In genomic region chr1:60656976-60657375, GRCm38 (mm10) we compare ENCODE assay signal across 15 mouse cellular contexts. TPM values are rescaled to one million over a fixed set of nuclear protein-coding genes. Genes with fewer than 3 reads are reported as not detected.
DNase-seq lines count a peak whose midpoint lies in the region; ATAC-seq lines count a peak whose summit lies in the region.
"Had no signal": no experiment of that assay in that cellular context is flagged by ENCODE, and none has a peak within 500 bp of the region (broad histone marks: within the 10 kb centered on the region; RNA-seq: fewer than 3 reads in every experiment).

No protein-coding gene starts in this region.

- H3K27me3 ChIP-seq in intestine, embryonic 14.5 days (replicated peaks; ENCODE audit: control insufficient read depth, insufficient read depth, low read length) = no peaks in the 10 kb centered on the region
- H3K27me3 ChIP-seq in intestine, embryonic 16.5 days (replicated peaks; ENCODE audit: control insufficient read depth, insufficient read depth, low read length) = no peaks in the 10 kb centered on the region
- no peaks in the 10 kb centered on the region for H3K27me3 ChIP-seq in liver, embryonic 15.5 days
- H3K27me3 ChIP-seq: CH12.LX; limb, embryonic 15.5 days; neural tube, embryonic 15.5 days had no signal

- H3K4me1 ChIP-seq in intestine, embryonic 14.5 days (replicated peaks; ENCODE audit: control insufficient read depth, insufficient read depth, low read length) = no peaks in the 10 kb centered on the region
- H3K4me1 ChIP-seq in intestine, embryonic 16.5 days (ENCODE audit: control insufficient read depth, insufficient read depth, low read length) = 0 out of 2 replicates have a peak, but pooled peaks cover 9% of the 10 kb centered on the region
- peaks cover 14% of the 10 kb centered on the region for H3K4me1 ChIP-seq in liver, embryonic 15.5 days (replicated peaks)
- H3K4me1 ChIP-seq: limb, embryonic 15.5 days; neural tube, embryonic 15.5 days had no signal

- no peaks in the 10 kb centered on the region for H3K9me3 ChIP-seq in intestine, embryonic 14.5 days (ENCODE audit: control insufficient read depth, low read length)
- no peaks in the 10 kb centered on the region for H3K9me3 ChIP-seq in intestine, embryonic 16.5 days (ENCODE audit: control insufficient read depth, low read length)
- H3K9me3 ChIP-seq in liver, embryonic 15.5 days (replicated peaks) = no peaks in the 10 kb centered on the region
- H3K9me3 ChIP-seq: limb, embryonic 15.5 days; neural tube, embryonic 15.5 days had no signal

- DNase-seq in adrenal gland, adult (ENCODE audit: inconsistent age in 2 of 2, low spot score in 1 of 2) = peak; percentile 28 to 61
- DNase-seq in adrenal gland, postnatal 4 days (ENCODE audit: low spot score in 2 of 2) = no peak
- peak; percentile 40 for DNase-seq in intestine, embryonic 14.5 days (ENCODE audit: low spot score)
- DNase-seq in kidney, postnatal 10 days = peak; percentile 60
- DNase-seq in left cerebral cortex, postnatal 25 days (ENCODE audit: low spot score in 2 of 2) = no peak
- DNase-seq: cerebellum, postnatal 10 days; retina, postnatal 1 day; thymus, postnatal 14 days had no signal

- no peak overlapping the region for H3K9ac ChIP-seq in intestine, embryonic 14.5 days (ENCODE audit: low read length)
- no peak overlapping the region for H3K9ac ChIP-seq in intestine, embryonic 16.5 days (ENCODE audit: low read depth, low read length)
- no peak overlapping the region for H3K9ac ChIP-seq in liver, embryonic 15.5 days
- H3K9ac ChIP-seq: limb, embryonic 15.5 days; neural tube, embryonic 15.5 days had no signal

- intact Hi-C loops in left cerebral cortex, postnatal 25 days (cut with DNase I) = loop anchor here (5.0 kb wide), 1 partner anchor 90 kb away; the partner anchor contains the start of gene Raph1

- H3K4me2 ChIP-seq in intestine, embryonic 14.5 days (ENCODE audit: low read length) = no peak overlapping the region
- H3K4me2 ChIP-seq in intestine, embryonic 16.5 days (ENCODE audit: low read depth, low read length) = no peak overlapping the region
- H3K4me2 ChIP-seq in liver, embryonic 15.5 days = no peak overlapping the region
- H3K4me2 ChIP-seq: limb, embryonic 15.5 days; neural tube, embryonic 15.5 days had no signal

- ATAC-seq in intestine, embryonic 14.5 days (replicated peaks; ENCODE audit: low FRiP score, low TSS enrichment, low read depth) = no peak
- ATAC-seq in intestine, embryonic 16.5 days = no peak
- peak; percentile 40; the same call in 1 of the 2 replicates for ATAC-seq in liver, embryonic 15.5 days (ENCODE audit: insufficient read depth)
- ATAC-seq in monocyte, adult 5-6 weeks (replicated peaks; ENCODE audit: insufficient number of reproducible peaks, low FRiP score, low TSS enrichment, poor library complexity, severe bottlenecking) = no peak
- ATAC-seq: intestine, postnatal 0 days had no signal

- H3K4me3 ChIP-seq in intestine, embryonic 14.5 days (ENCODE audit: low read depth, low read length) = no peak overlapping the region
- H3K4me3 ChIP-seq in intestine, embryonic 16.5 days (ENCODE audit: low read length) = no peak overlapping the region
- no peak overlapping the region for H3K4me3 ChIP-seq in liver, embryonic 15.5 days (replicated peaks)
- H3K4me3 ChIP-seq: limb, embryonic 15.5 days; neural tube, embryonic 15.5 days had no signal

- WGBS in intestine, embryonic 14.5 days = 33% methylated on average over 4 of the region's 4 CpGs
- 52% methylated on average over 4 of the region's 4 CpGs for WGBS in intestine, embryonic 16.5 days
- 34% methylated on average over 4 of the region's 4 CpGs for WGBS in liver, embryonic 15.5 days (ENCODE audit: insufficient replicate concordance)

- H3K27ac ChIP-seq in intestine, embryonic 14.5 days (ENCODE audit: low read depth) = no peak overlapping the region
- H3K27ac ChIP-seq in intestine, embryonic 16.5 days (ENCODE audit: low read length) = no peak overlapping the region
- H3K27ac ChIP-seq in liver, embryonic 15.5 days (replicated peaks) = peak overlapping the region; percentile 42; the same call in 1 of the 2 replicates
- H3K27ac ChIP-seq: limb, embryonic 15.5 days; neural tube, embryonic 15.5 days had no signal

- no peaks in the 10 kb centered on the region for H3K36me3 ChIP-seq in intestine, embryonic 14.5 days (ENCODE audit: control insufficient read depth, insufficient read depth, low read length)
- no peaks in the 10 kb centered on the region for H3K36me3 ChIP-seq in intestine, embryonic 16.5 days (ENCODE audit: control insufficient read depth, insufficient read depth, low read length)
- no peaks in the 10 kb centered on the region for H3K36me3 ChIP-seq in liver, embryonic 15.5 days (replicated peaks)
- H3K36me3 ChIP-seq: limb, embryonic 15.5 days; neural tube, embryonic 15.5 days had no signal

RNA-seq across cellular contexts. Expression of gene Cd28, which starts 59.6 kb away (rescaled TPM):
- under 1 TPM; 0.34 to 0.37 TPM for total RNA-seq in adrenal gland, postnatal 4 days (2021)
- polyA plus RNA-seq in intestine, embryonic 14.5 days (2014; fragmentation: Nextera tagmentation; extraction: Ambion mirVana) = 0.07 and 0.13 TPM in 2 replicates
- 0.07 and 0.33 TPM in 2 replicates for polyA plus RNA-seq in intestine, embryonic 16.5 days (2015; fragmentation: Nextera tagmentation; extraction: Ambion mirVana)
- 0.03 and 0.09 TPM in 2 replicates for polyA plus RNA-seq in liver, embryonic 15.5 days (2015; fragmentation: Nextera tagmentation; extraction: Ambion mirVana)
- under 1 TPM; 0.09 to 0.37 TPM for total RNA-seq in left cerebral cortex, postnatal 25 days (2021)
- total RNA-seq in monocyte, adult 5-6 weeks (2017) = 19.8 to 27.1 TPM (median 26.7 TPM) in 3 replicates

Comparison
In these comparisons a context has a peak if more than half of its experiments do, and no peak if none do; other contexts are left out.
1. DNase-seq: peak in adrenal gland, adult (2 of 2), intestine, embryonic 14.5 days (single experiment) and kidney, postnatal 10 days (single experiment); none in adrenal gland, postnatal 4 days (0 of 2) and left cerebral cortex, postnatal 25 days (0 of 2).
2. RNA of gene Cd28, which starts 59.6 kb away (total RNA-seq): 19.8 to 27.1 TPM in monocyte, adult 5-6 weeks; 0.34 to 0.37 TPM in adrenal gland, postnatal 4 days and 0.09 to 0.37 TPM in left cerebral cortex, postnatal 25 days; every median in the first group is over 10 times any median in the second.